Mouse (Mus musculus) kidney, embryonic 14.5 days (tissue): ENCODE measurements around the gene 1700102P08Rik. TPM values are rescaled to one million over a fixed set of nuclear protein-coding genes. Genes with fewer than 3 reads are reported as not detected.

Source experiments
- ATAC-seq: fragments of 200-750 bp; cut with Nextera tagmentation; 2 replicates; pipeline ENCODE4 v1.8.0; 2017; ENCODE audit warnings: moderate number of reproducible peaks, mild to moderate bottlenecking, moderate TSS enrichment, moderate library complexity; ENCODE audit not compliant: low FRiP score, low TSS enrichment
- H3K27ac ChIP-seq: fragments of 300-500 bp; sonication (generic); 2 replicates; pipeline ENCODE4 v1.5.1; 2014; ENCODE audit warnings: low read depth, mild to moderate bottlenecking, low read length, moderate library complexity, mixed read lengths
- H3K27me3 ChIP-seq: fragments of 300-500 bp; sonication (generic); 2 replicates; pipeline ENCODE4 v1.6.1; 2014; ENCODE audit warnings: mild to moderate bottlenecking, low read length; ENCODE audit not compliant: control insufficient read depth, insufficient read depth
- H3K36me3 ChIP-seq: fragments of 300-500 bp; sonication (generic); 2 replicates; pipeline ENCODE4 v1.6.1; 2014; ENCODE audit warnings: low read length, mixed read lengths; ENCODE audit not compliant: control insufficient read depth, insufficient read depth
- H3K4me1 ChIP-seq: fragments of 300-500 bp; sonication (generic); 2 replicates; pipeline ENCODE4 v1.6.1; 2014; ENCODE audit warnings: low read length, mixed read lengths; ENCODE audit not compliant: control insufficient read depth, insufficient read depth
- H3K4me2 ChIP-seq: fragments of 300-500 bp; sonication (generic); replicated peaks from 2 replicates; pipeline ENCODE4 v1.6.1; 2014; ENCODE audit warnings: low read depth, mild to moderate bottlenecking, low read length
- H3K4me3 ChIP-seq: fragments of 300-500 bp; sonication (generic); 2 replicates; pipeline ENCODE4 v1.5.1; 2014; ENCODE audit warnings: mild to moderate bottlenecking, low read length
- H3K9ac ChIP-seq: fragments of 300-500 bp; sonication (generic); 2 replicates; pipeline ENCODE4 v1.6.1; 2014; ENCODE audit warnings: low read depth, mild to moderate bottlenecking, low read length, moderate library complexity
- H3K9me3 ChIP-seq: fragments of 300-500 bp; sonication (generic); 2 replicates; pipeline ENCODE4 v1.6.1; 2016; ENCODE audit warnings: low read length; ENCODE audit not compliant: control insufficient read depth
- WGBS: fragments of 180-500 bp; shearing (Covaris S2); extraction: QIAGEN DNeasy Blood & Tissue Kit; methylation state at CpG from one replicate; pipeline ENCODE4 v1.1.7; 2014; 5-methylcytosine and 5-hydroxymethylcytosine counted together
- polyA plus RNA-seq: library from polyadenylated mRNA; unstranded; fragments of >200 nt; fragmentation: Nextera tagmentation; extraction: Ambion mirVana; gene quantifications from 2 replicates; pipeline ENCODE4 v1.2.1, GENCODE M21; 2014

Gene 1700102P08Rik
- polyA plus RNA-seq, 1 experiment from 2014 or later = 0.79 TPM

DNA sequence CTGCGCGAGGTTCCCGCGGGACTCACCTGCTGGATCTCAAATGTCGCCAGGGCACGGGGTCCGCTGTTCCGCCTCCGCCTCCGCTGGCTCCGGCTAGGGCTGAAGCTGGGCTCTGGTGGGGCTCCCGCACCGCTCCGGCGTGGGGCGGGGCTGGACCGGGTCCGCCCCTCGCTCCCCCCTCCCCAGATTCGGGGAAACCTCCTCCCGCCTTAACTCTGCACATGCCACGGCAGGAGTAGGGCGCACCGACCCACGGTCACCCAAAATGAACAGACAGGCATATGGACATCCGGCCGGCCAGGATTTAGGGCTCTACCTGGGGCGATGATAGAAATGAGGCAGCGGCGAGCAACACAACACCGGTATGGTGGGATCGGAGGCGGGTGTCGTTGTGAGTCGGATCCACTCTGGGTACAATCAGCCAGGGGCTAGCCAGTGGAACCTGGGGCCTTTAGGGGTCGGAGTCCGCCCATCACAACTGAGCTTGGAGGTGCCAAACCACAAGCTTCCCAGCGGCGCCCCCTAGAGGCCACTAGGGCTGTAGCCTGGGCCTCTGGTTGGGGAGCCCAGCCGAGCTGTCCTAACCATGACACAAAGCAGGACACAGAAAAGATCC is 59.8 kb downstream of the 1700102P08Rik start:
- H3K36me3 ChIP-seq = peaks cover 6% of the 10 kb centered on the region
- peak overlapping the region; percentile 70 for H3K9ac ChIP-seq
- H3K27ac ChIP-seq = peak overlapping the region; percentile 47
- H3K9me3 ChIP-seq = no peaks in the 10 kb centered on the region
- no peaks in the 10 kb centered on the region for H3K27me3 ChIP-seq
- peaks cover 20% of the 10 kb centered on the region; the same call in 1 of the 2 replicates for H3K4me1 ChIP-seq
- H3K4me2 ChIP-seq = peak overlapping the region; percentile 87
- H3K4me3 ChIP-seq = peak overlapping the region; percentile 62
- peak; percentile 90 for ATAC-seq
- WGBS = under 1% methylated on average over 39 of the region's 40 CpGs

GRCm38 (mm10) chr9:108452911-108453310 is 60.3 kb downstream of the 1700102P08Rik start:
- no peaks in the 10 kb centered on the region for H3K27me3 ChIP-seq
- peak; percentile 17; the same call in 1 of the 2 replicates for ATAC-seq
- peaks cover 20% of the 10 kb centered on the region; the same call in 1 of the 2 replicates for H3K4me1 ChIP-seq
- H3K9me3 ChIP-seq = no peaks in the 10 kb centered on the region
- peak overlapping the region; percentile 62 for H3K4me3 ChIP-seq
- H3K36me3 ChIP-seq = peaks cover 4% of the 10 kb centered on the region
- H3K27ac ChIP-seq = peak overlapping the region; percentile 47
- WGBS = 53% methylated on average over 6 of the region's 6 CpGs
- H3K4me2 ChIP-seq = peak overlapping the region; percentile 87
- H3K9ac ChIP-seq = peak overlapping the region; percentile 70

DNA sequence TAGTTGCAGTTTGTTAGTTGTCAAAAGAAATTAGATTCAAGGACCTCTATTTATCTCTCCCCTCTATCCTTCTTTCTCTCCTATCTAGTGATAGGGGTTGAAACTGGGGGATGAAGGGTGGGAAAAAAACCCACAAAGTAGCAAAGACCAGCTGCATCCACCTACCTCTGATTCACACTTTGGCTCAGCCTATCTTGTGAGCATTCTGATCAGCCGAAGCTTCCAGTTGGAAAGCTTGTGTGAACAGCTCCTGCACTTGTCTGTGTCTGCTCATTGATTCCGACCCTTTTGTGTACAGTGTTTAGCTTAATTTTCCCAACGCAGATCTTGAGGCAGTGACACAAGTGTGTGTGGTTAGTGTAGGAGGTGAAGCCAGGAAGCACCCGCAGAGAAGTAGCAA is 60.9 kb downstream of the 1700102P08Rik start:
- no peak overlapping the region for H3K4me3 ChIP-seq
- H3K9me3 ChIP-seq = no peaks in the 10 kb centered on the region
- peak overlapping the region; percentile 70; the same call in 1 of the 2 replicates for H3K9ac ChIP-seq
- no peak overlapping the region; the same call in 1 of the 2 replicates for H3K27ac ChIP-seq
- H3K36me3 ChIP-seq = no peaks in the 10 kb centered on the region; the same call in 1 of the 2 replicates
- H3K27me3 ChIP-seq = no peaks in the 10 kb centered on the region
- peaks cover 20% of the 10 kb centered on the region; the same call in 1 of the 2 replicates for H3K4me1 ChIP-seq
- ATAC-seq = no peak
- WGBS = 80% methylated on average over 4 of the region's 4 CpGs
- H3K4me2 ChIP-seq = no peak overlapping the region

- no peak for ATAC-seq
- Histone ChIP-seq H3K4me2 (no peak overlapping the region), H3K36me3 (no peaks in the 10 kb centered on the region), H3K9ac (peak overlapping the region; percentile 4; the same call in 1 of the 2 replicates), H3K4me3 (no peak overlapping the region), H3K27me3 (no peaks in the 10 kb centered on the region), H3K4me1 (peaks cover 19% of the 10 kb centered on the region; the same call in 1 of the 2 replicates), H3K9me3 (no peaks in the 10 kb centered on the region), H3K27ac (no peak overlapping the region)
- 86% methylated on average over 6 of the region's 6 CpGs for WGBS
Measured at GRCm38 (mm10) chr9:108454429-108454828, 61.8 kb downstream of the 1700102P08Rik start.

DNA sequence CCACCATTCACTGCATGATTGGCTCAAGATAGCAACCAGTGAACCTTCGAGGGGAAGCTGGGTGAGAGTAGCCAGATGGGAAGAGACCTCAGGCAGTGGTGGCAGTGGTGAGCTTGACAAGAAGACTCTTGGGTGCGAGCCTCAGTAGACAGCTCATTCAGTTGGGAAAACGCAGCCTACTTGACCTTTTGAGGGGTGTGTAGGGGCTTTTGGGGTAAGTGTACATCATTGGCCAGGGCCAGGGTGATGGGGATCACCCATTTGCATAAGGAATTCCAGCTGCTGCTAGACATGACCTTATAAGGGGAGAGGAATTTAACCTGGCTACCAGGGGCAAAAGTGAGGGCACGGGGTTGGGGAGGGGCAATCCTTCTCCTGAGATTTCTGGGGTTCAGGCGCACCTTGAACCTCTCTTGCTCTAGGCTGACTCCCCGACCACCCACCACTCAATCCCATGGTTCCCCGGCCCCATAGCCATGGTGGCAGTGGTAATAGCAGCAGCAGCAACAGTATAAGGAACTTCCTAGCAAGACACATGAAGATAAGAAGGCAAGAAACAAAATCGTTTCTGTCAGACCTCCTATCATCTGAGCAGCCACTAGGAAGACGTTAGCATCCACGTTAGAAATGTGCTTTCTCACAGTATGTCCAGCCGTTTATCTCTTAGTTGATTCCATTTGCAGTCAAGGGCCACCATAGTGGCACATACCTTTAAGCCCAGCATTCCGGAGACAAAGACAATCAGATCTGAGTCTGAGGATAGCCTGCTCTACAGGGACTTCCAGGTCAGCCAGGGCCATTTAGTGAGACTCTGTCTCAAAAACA is 63.4 kb downstream of the 1700102P08Rik start:
- Histone ChIP-seq H3K4me1 (peaks cover 5% of the 10 kb centered on the region; the same call in 1 of the 2 replicates), H3K4me2 (no peak overlapping the region), H3K9me3 (no peaks in the 10 kb centered on the region), H3K36me3 (no peaks in the 10 kb centered on the region), H3K27me3 (no peaks in the 10 kb centered on the region), H3K4me3 (no peak overlapping the region), H3K9ac (no peak overlapping the region), H3K27ac (no peak overlapping the region)
- WGBS = 71% methylated on average over 12 of the region's 12 CpGs
- no peak for ATAC-seq

GRCm38 (mm10) chr9:108456953-108457352 is 64.3 kb downstream of the 1700102P08Rik start:
- no peaks in the 10 kb centered on the region for H3K27me3 ChIP-seq
- ATAC-seq = no peak
- H3K9me3 ChIP-seq = no peaks in the 10 kb centered on the region
- H3K36me3 ChIP-seq = no peaks in the 10 kb centered on the region
- H3K4me3 ChIP-seq = no peak overlapping the region
- WGBS = 88% methylated on average over 10 of the region's 10 CpGs
- no peak overlapping the region for H3K27ac ChIP-seq
- H3K4me2 ChIP-seq = no peak overlapping the region
- H3K9ac ChIP-seq = no peak overlapping the region
- peaks cover 6% of the 10 kb centered on the region for H3K4me1 ChIP-seq

DNA sequence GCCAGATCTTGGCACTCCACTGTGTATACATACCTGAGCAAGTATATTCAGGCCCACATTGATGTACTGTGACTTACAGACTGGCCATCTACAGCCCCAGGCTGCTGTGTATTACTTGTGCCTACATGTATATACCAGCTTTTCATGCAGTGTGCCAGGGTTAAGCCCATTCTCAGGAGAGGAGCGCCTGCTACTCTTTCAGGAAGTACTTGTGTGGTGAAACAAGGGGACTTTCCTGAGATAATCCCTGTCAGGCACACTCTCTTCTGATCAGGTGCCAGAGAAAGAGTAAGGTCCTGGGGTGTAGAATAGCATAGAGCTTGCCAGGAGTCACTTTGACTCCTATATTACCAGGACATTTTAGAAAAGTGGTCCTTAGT is 67.3 kb downstream of the 1700102P08Rik start:
- H3K9ac ChIP-seq = no peak overlapping the region
- no peak for ATAC-seq

More for the DNA sequence above, 67.3 kb downstream of the 1700102P08Rik start:
- H3K9me3 ChIP-seq = no peaks in the 10 kb centered on the region
- peak overlapping the region; percentile 87 for H3K4me3 ChIP-seq
- WGBS = 91% methylated on average over 1 of the region's 1 CpGs
- H3K27me3 ChIP-seq = no peaks in the 10 kb centered on the region
- peaks cover 14% of the 10 kb centered on the region for H3K4me1 ChIP-seq
- H3K36me3 ChIP-seq = peaks cover 21% of the 10 kb centered on the region
- H3K4me2 ChIP-seq = peak overlapping the region; percentile 86
- peak overlapping the region; percentile 93 for H3K27ac ChIP-seq
